Mouse (Mus musculus) frontal cortex, adult (tissue): ENCODE measurements at regions not wholly inside any gene's neighbourhood (a gene's known extent, or its start where the extent isn't known, plus 50 kb on each side); places are given as distances from the start of the nearest gene placed in this dataset.
A peak's percentile ranks its signal among the peaks of the same experiment; 100 is the strongest.

ENCODE experiments used
- ATAC-seq: cut with Nextera tagmentation; 2 replicates; pipeline ENCODE4 v1.9.2; 2017; ENCODE audit warnings: mild to moderate bottlenecking, moderate library complexity, mixed read lengths; ENCODE audit not compliant: low TSS enrichment

GRCm38 (mm10) chr17:84028157-84028970, 159.4 kb downstream of the Zfp36l2 start:
- peak; percentile 90 for ATAC-seq

GRCm38 (mm10) chr17:84027275-84027674, 160.5 kb downstream of the Zfp36l2 start:
- ATAC-seq, result no peak

- ATAC-seq, result peak; percentile 70
Measured at GRCm38 (mm10) chr17:84026110-84026509, 161.6 kb downstream of the Zfp36l2 start.

DNA sequence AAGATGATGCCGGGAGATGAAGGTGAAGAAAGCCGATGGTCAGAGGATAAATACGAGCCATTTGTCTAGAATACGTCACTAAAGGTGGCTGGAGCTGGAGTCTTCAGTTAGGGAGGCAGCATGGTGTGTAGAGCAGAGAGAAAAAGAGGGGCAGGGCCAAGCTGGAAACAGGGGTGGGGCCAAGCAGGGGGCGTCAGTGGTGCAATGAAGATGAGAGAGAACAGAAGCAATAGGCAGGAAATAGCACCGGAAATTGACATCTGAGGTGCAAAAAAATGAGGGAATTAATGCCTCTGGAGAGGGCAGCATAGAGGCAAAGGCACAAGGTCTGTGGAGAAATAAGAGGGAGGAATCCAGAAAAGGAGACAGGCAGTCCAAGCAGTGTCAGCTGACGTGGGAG, 165.4 kb downstream of the Zfp36l2 start:
- ATAC-seq, result no peak

GRCm38 (mm10) chr17:84018817-84019216, 168.9 kb downstream of the Zfp36l2 start:
- no peak for ATAC-seq

DNA sequence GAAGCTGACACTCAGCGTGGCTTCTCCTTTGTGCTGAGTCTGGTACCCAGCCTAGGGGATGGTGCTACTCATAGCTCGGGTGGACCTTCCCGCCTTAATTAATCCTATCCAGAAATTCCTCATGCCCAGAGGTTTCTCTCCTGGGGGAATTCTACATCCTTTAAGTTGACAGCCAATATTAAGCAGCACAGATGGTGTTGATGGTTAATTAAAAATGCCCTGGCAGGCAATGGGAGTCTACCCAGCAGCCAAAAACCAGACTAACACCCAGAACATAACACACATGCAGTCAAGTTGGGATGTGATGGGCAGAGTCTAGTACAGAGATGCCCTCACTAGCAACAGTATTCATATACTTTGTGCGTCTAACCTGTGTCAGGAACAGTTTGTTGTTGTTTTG, 169.9 kb downstream of the Zfp36l2 start:
- ATAC-seq, result no peak

- ATAC-seq, result no peak
Measured at GRCm38 (mm10) chr17:84014287-84015039, 166.7 kb upstream of the Haao start.

GRCm38 (mm10) chr17:84010492-84011060, 162.8 kb upstream of the Haao start:
- no peak for ATAC-seq

DNA sequence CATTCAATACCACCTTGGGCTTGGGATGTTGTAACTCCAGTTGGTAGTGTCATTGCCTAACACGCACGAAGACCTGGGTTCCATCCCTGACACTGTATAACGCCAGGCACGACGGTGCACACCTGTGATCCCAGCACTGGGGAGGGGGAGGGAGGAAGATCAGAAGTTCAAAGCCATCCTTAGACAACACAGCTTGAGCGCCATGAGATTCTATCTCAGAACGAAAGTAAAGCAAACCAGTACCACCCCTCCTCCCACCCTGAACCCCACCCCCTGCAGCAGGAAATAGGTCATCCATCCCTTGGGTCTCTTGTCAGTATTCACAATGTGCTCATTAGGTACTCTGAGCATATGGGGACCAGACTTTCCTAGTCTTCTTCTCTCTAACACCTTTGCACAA, 162.2 kb upstream of the Haao start:
- ATAC-seq, result no peak

GRCm38 (mm10) chr17:84009194-84009593, 161.4 kb upstream of the Haao start:
- peak; percentile 87 for ATAC-seq

GRCm38 (mm10) chr17:84008682-84009052, 160.9 kb upstream of the Haao start:
- no peak for ATAC-seq

- ATAC-seq, result no peak
Measured at GRCm38 (mm10) chr17:84008035-84008681, 160.4 kb upstream of the Haao start.

DNA sequence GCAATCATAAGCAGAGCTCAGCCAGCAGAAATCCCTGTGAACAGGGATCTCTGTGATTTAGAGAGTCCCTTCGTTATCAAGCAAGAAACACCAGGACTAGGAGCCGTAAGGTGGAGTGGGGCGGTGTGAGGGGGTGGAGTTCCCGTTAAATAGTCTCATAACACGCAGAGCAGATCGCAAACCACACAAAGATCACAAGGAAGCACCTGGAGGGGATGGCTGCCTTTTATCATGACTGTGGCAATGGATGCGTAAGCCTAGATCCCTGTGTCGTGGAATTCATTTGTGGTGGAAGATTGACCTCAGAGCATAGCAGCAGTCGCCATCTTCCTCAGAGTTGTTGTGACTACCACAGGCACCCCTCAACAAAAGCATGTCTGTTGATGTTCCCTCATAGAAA, 159.0 kb upstream of the Haao start:
- ATAC-seq, result no peak

DNA sequence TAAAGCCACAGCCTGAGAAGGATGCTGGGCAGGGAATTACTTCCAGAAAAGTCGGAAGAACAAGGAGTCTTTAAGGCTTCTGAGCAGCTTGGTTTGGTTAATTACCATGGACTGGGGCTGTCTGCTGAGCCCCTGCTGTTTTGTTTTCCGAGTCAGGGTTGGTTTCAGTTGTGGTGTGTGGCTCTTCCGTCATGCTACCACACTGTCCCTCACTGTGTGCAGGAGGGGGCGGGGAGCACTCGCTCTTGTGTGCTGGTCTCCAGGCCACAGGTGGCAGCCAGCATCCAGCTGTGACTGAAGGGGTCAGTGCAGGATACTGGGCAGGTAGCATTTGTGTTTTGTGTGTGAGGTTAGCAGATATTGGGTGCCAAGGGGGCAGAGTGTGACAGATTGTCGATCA, 156.5 kb upstream of the Haao start:
- no peak for ATAC-seq

DNA sequence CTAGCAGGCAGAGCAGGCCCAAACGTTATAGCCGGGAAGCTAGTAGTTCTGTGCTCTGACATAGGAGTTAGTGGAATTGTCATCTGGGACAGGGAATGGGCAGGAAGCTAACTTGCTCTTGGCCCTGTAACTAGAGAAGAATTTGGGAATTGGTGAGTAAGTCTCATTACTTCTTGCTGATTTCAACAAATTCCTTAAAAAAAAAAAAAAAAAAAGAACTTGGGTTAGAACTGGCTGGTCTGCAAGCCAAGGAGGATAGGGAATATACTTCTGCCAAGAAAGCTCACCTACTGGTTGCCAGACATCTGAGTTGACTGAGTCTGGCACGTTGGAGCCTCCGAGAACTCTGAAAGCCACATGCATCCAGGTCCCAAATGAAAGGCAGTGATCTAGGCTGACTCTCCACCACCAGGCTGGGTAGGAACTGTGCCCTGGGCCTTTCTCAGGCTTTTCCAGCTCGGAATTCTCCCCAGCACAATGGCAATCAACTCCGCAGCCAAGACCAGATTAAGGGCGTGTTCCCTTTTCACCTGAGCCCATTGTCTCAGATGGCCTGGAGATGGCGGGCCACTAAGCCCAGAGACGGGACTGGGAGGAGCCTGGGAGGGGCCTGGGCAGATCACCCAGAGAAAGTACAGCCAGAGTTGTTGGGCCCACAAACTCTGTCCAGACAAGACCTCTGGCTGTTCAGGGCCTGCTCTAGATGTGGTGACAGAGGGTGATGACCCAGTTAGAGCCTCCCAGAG, 155.9 kb upstream of the Haao start:
- no peak for ATAC-seq

- no peak for ATAC-seq
Measured at GRCm38 (mm10) chr17:84002939-84003338, 155.2 kb upstream of the Haao start.

DNA sequence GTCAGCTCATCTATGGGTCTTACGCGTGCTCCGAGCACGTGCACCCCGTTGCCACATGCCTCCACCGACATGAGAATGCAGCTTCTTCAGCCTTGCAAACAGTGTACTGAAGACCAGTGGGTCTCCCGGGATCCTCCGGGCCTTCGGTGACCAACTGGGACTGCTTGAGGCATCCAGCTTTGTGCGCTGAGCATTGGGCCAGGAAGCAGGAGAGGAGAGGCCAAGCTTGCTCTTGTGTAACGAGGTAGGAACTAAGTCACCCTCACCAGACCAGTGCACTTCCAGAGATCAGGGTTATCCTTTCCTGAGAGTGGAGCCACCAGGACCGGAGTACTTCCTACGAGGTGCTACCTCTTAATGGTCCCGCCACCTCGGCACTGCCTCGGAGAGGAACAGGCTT, 154.6 kb upstream of the Haao start:
- ATAC-seq, result no peak

- ATAC-seq, result no peak
Measured at GRCm38 (mm10) chr17:84000115-84000514, 152.4 kb upstream of the Haao start.

- no peak for ATAC-seq
Measured at GRCm38 (mm10) chr17:83998972-83999545, 151.3 kb upstream of the Haao start.

DNA sequence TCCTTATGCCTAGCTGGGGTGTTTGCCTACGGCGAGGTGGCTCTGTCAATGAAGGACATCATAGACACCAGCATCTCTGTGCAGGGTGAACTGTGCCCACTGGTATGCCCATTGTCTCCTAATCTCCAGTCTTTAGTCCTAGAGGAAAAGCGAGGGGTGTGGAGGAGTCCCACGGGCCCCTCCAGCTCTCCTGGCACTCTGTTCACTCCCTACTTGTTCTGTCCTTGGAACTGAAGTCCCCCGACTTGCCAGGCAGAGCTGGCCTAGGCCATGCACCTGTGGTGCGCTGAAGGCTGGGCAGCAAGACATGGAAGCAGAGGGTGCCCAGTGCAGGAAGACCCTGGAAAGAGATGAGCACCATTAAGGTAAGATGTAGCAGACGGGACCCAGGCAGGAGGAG, 150.6 kb upstream of the Haao start:
- no peak for ATAC-seq

GRCm38 (mm10) chr17:83997778-83998177, 150.0 kb upstream of the Haao start:
- ATAC-seq, result no peak
